Mouse (Mus musculus): ENCODE results near the gene Ndufa13. TPM values are rescaled to one million over a fixed set of nuclear protein-coding genes. Genes with fewer than 3 reads are reported as not detected.

Ndufa13 gene
- total RNA-seq, 1 experiment: 146 TPM

GRCm38 (mm10) chr8:69894836-69895332 is 7.5 kb downstream of the Ndufa13 start:
- Histone ChIP-seq H3K4me3 (ENCODE audit: insufficient read depth in 1 of 2, low read depth in 1 of 2, low read length in 2 of 2, poor library complexity in 1 of 2, severe bottlenecking in 1 of 2) (no peak overlapping the region), H3K36me3 (ENCODE audit: control insufficient read depth, insufficient read depth, low read length, poor library complexity, severe bottlenecking) (peaks cover 24% of the 10 kb centered on the region), H3K4me1 (ENCODE audit: control insufficient read depth in 2 of 2, insufficient read depth in 2 of 2, low read length in 2 of 2, poor library complexity in 1 of 2) (peaks cover 8 to 16% of the 10 kb centered on the region in 2 experiments; a peak in 2 of 4 replicates), H3K9ac (ENCODE audit: insufficient read depth, low read depth, low read length, poor library complexity, severe bottlenecking) (no peak overlapping the region), H3K27ac (ENCODE audit: insufficient read depth, low read depth, low read length, poor library complexity, severe bottlenecking) (no peak overlapping the region), H3K9me3 (ENCODE audit: control insufficient read depth, insufficient read depth, low read depth, low read length) (no peaks in the 10 kb centered on the region)
- no peak for DNase-seq (ENCODE audit: low read depth, low spot score)
- TF ChIP-seq ZNF384 (IDR thresholded peaks at IDR 0.05; ENCODE audit: low read depth, low read length) (no peak), CHD2 (IDR thresholded peaks at IDR 0.05; ENCODE audit: low read depth, low read length) (no peak), HCFC1 (IDR thresholded peaks at IDR 0.05; ENCODE audit: borderline replicate concordance, insufficient read depth, low read length) (no peak), MAFK (IDR thresholded peaks at IDR 0.05; ENCODE audit: insufficient read depth, low read depth, low read length) (no peak), ZC3H11A (IDR thresholded peaks at IDR 0.05; ENCODE audit: borderline replicate concordance, low read depth, low read length) (no peak)
- in situ Hi-C loops (cut with MboI; ENCODE audit: low sequenced_read_pairs in 2 of 2, unreplicated experiment in 2 of 2): no loop called here

GRCm38 (mm10) chr8:69893863-69894262 is 8.5 kb downstream of the Ndufa13 start:
- peak; percentile 89 for DNase-seq (ENCODE audit: low read depth, low spot score)
- H3K4me3 ChIP-seq (ENCODE audit: insufficient read depth in 1 of 2, low read depth in 1 of 2, low read length in 2 of 2, poor library complexity in 1 of 2, severe bottlenecking in 1 of 2): no peak overlapping the region
- no peaks in the 10 kb centered on the region for H3K9me3 ChIP-seq (ENCODE audit: control insufficient read depth, insufficient read depth, low read depth, low read length)
- H3K9ac ChIP-seq (ENCODE audit: insufficient read depth, low read depth, low read length, poor library complexity, severe bottlenecking): no peak overlapping the region
- peaks cover 24% of the 10 kb centered on the region for H3K36me3 ChIP-seq (ENCODE audit: control insufficient read depth, insufficient read depth, low read length, poor library complexity, severe bottlenecking)
- TF ChIP-seq CHD2 (IDR thresholded peaks at IDR 0.05; ENCODE audit: low read depth, low read length): no peak
- H3K4me1 ChIP-seq (ENCODE audit: control insufficient read depth in 2 of 2, insufficient read depth in 2 of 2, low read length in 2 of 2, poor library complexity in 1 of 2): peaks cover 8 to 18% of the 10 kb centered on the region in 2 experiments; a peak in 2 of 4 replicates
- in situ Hi-C loops (cut with MboI; ENCODE audit: low sequenced_read_pairs in 2 of 2, unreplicated experiment in 2 of 2): no loop called here
- no peak overlapping the region for H3K27ac ChIP-seq (ENCODE audit: insufficient read depth, low read depth, low read length, poor library complexity, severe bottlenecking)

GRCm38 (mm10) chr8:69890813-69891241 is 11.5 kb downstream of the Ndufa13 start:
- no peak overlapping the region for H3K9ac ChIP-seq (ENCODE audit: insufficient read depth, low read depth, low read length, poor library complexity, severe bottlenecking)
- H3K9me3 ChIP-seq (ENCODE audit: control insufficient read depth, insufficient read depth, low read depth, low read length): no peaks in the 10 kb centered on the region
- peaks cover 8 to 23% of the 10 kb centered on the region in 2 experiments; a peak in 2 of 4 replicates for H3K4me1 ChIP-seq (ENCODE audit: control insufficient read depth in 2 of 2, insufficient read depth in 2 of 2, low read length in 2 of 2, poor library complexity in 1 of 2)
- no peak overlapping the region for H3K27ac ChIP-seq (ENCODE audit: insufficient read depth, low read depth, low read length, poor library complexity, severe bottlenecking)
- no peak for TF ChIP-seq HCFC1 (IDR thresholded peaks at IDR 0.05; ENCODE audit: borderline replicate concordance, insufficient read depth, low read length)
- no peak for TF ChIP-seq ZNF384 (IDR thresholded peaks at IDR 0.05; ENCODE audit: low read depth, low read length)
- peak; percentile 43; the same call in 1 of the 2 replicates for TF ChIP-seq ZC3H11A (IDR thresholded peaks at IDR 0.05; ENCODE audit: borderline replicate concordance, low read depth, low read length)
- TF ChIP-seq MAFK (IDR thresholded peaks at IDR 0.05; ENCODE audit: insufficient read depth, low read depth, low read length): no peak
- TF ChIP-seq CHD2 (IDR thresholded peaks at IDR 0.05; ENCODE audit: low read depth, low read length): no peak
- in situ Hi-C loops (cut with MboI; ENCODE audit: low sequenced_read_pairs in 2 of 2, unreplicated experiment in 2 of 2): no loop called here
- no peak for DNase-seq (ENCODE audit: low read depth, low spot score)
- peaks cover 8% of the 10 kb centered on the region; the same call in 1 of the 2 replicates for H3K36me3 ChIP-seq (ENCODE audit: control insufficient read depth, insufficient read depth, low read length, poor library complexity, severe bottlenecking)
- H3K4me3 ChIP-seq (ENCODE audit: insufficient read depth in 1 of 2, low read depth in 1 of 2, low read length in 2 of 2, poor library complexity in 1 of 2, severe bottlenecking in 1 of 2): peak overlapping the region; percentile 1 to 32; a peak in 1 of 4 replicates

GRCm38 (mm10) chr8:69888902-69889301 is 13.5 kb downstream of the Ndufa13 start:
- H3K9me3 ChIP-seq (ENCODE audit: control insufficient read depth, insufficient read depth, low read depth, low read length): no peaks in the 10 kb centered on the region
- H3K36me3 ChIP-seq (ENCODE audit: control insufficient read depth, insufficient read depth, low read length, poor library complexity, severe bottlenecking): no peaks in the 10 kb centered on the region
- TF ChIP-seq MAFK (IDR thresholded peaks at IDR 0.05; ENCODE audit: insufficient read depth, low read depth, low read length) (no peak), ZNF384 (IDR thresholded peaks at IDR 0.05; ENCODE audit: low read depth, low read length) (no peak), ZC3H11A (IDR thresholded peaks at IDR 0.05; ENCODE audit: borderline replicate concordance, low read depth, low read length) (no peak), CHD2 (IDR thresholded peaks at IDR 0.05; ENCODE audit: low read depth, low read length) (no peak), HCFC1 (IDR thresholded peaks at IDR 0.05; ENCODE audit: borderline replicate concordance, insufficient read depth, low read length) (no peak)
- no peak overlapping the region for H3K27ac ChIP-seq (ENCODE audit: insufficient read depth, low read depth, low read length, poor library complexity, severe bottlenecking)
- H3K9ac ChIP-seq (ENCODE audit: insufficient read depth, low read depth, low read length, poor library complexity, severe bottlenecking): no peak overlapping the region; the same call in 1 of the 2 replicates
- DNase-seq (ENCODE audit: low read depth, low spot score): no peak
- H3K4me3 ChIP-seq (ENCODE audit: insufficient read depth in 1 of 2, low read depth in 1 of 2, low read length in 2 of 2, poor library complexity in 1 of 2, severe bottlenecking in 1 of 2): peak overlapping the region; percentile 5 to 57
- H3K4me1 ChIP-seq (ENCODE audit: control insufficient read depth in 2 of 2, insufficient read depth in 2 of 2, low read length in 2 of 2, poor library complexity in 1 of 2): peaks cover 3 to 16% of the 10 kb centered on the region in 2 experiments; a peak in 1 of 4 replicates
- in situ Hi-C loops (cut with MboI; ENCODE audit: low sequenced_read_pairs in 2 of 2, unreplicated experiment in 2 of 2): no loop called here
